Mouse (Mus musculus) c-Kit-positive CD71-positive TER-119-positive erythroid progenitor cells, embryonic 14.5 days (primary cell): ENCODE measurements around the gene Pgm5.
"Not testable (repeated sequence)": the region's sequence is repeated elsewhere in the genome, so short reads cannot be mapped to it uniquely, and the experiment has no call there.

Source experiments
- DNase-seq: peaks from one replicate; pipeline ENCODE4 v3.0.0-alpha.2; 2013; ENCODE audit warnings: low spot score

The Pgm5 gene

DNA sequence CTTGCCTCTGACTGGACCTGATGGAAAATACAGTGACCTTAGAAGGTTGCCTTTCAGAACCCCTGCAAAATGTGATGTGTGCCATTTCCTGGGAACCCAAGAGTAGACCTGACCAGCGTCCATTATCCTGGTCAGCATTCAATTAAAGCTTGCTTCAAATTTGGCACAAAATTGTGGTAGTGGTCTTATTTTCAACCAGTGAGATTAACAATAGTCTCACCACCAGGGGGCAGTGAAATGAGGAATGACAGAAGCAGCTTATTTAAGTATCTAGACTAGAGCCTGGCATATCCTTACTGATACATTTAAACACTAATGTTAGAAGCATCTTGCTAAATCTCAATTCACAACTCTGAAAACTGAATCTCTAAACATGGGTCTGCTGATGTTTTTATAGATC is 156.3 kb downstream of the Pgm5 start:
- peak; percentile 13 for DNase-seq

DNA sequence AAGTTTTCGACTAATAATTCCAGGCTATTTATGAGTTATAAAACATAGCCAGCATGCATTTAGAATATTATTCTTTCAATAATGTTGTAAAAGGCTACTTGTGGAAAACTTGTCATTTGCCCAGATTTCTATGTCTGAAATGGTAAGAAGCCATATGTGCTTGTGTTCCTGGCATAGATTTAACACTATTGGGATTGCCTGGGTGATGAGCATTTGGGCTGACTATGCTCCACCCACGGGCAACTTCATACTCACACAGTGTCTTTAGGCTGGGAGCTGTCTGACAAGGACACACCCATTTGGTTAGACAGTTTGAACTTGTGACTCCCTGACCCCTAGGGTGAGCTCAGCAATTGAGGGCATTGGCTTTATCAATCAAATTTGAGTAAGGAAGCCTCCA is 157.3 kb downstream of the Pgm5 start:
- DNase-seq = no peak

DNA sequence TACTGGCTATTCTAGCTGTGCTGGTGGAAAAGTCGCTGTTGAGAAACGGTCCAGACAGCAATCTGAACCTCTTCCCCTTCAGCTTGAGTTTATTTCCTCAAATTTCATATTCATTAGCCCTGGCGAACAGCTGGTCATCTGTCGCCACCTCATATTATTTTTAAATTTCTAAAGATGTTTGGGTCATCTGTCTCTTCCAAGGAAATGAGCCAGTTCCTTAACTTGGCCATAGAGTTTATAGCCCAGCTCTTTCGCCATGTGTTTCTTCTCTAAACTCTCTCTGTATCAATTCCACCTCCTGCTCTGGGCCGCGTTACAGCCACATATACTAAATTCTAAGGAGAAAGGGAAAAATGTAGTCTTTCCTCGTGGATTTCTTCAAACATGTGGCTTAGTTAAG is 158.0 kb downstream of the Pgm5 start:
- DNase-seq = no peak

DNA sequence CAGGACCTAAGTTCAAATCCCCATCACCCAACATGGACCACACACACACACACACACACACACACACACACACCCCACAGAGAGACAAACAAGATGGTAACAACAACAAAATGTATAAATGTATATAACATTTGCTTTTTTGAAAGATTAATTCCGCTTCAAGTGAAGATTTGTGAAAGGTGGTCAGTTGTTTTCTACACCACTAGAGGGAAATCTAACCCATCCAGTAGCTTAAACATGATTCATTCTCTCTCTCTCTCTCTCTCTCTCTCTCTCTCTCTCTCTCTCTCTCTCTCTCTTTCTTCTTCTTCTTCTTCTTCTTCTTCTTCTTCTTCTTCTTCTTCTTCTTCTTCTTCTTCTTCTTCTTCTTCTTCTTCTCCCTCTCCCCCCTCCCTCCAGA is 158.5 kb downstream of the Pgm5 start:
- DNase-seq = not testable (repeated sequence)

DNA sequence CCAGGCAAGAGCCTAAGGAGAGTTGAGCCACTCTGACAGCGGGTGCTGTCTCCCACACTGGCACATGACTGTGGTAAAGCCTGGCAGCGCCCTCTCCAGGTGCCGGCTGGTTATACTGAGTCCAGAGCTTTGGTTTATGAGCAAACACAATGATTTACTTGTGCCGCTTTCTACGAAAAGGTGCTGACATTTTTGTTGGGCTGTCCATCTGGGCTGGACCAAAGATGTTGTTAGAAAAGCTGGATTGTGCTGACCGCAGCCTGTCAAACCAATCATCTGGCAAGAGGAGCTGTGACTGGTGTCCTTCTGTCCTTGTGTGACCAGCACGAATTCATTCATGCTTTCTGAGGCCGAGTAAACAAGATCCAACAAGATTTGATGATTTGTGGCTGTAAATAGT is 159.9 kb downstream of the Pgm5 start:
- no peak for DNase-seq

DNA sequence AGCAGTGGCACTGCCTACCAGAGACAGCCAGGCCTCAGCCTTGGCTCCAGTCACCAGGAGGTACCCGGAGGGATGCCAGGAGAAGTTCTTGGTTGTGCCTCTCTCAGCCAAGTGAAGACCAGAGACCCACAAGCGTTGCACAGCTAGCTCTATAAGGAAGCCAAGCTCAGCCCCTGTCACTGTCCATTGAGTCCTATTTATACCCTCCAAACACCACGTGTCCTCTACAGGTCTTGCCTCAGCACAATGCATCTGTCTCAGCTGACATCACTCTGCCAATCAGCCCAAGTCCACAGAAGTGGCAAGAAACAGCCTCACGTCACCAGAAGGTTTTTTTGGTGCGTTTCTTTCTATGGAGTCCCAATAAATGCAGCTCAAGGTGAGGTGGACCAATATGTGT is 161.0 kb downstream of the Pgm5 start:
- no peak for DNase-seq

DNA sequence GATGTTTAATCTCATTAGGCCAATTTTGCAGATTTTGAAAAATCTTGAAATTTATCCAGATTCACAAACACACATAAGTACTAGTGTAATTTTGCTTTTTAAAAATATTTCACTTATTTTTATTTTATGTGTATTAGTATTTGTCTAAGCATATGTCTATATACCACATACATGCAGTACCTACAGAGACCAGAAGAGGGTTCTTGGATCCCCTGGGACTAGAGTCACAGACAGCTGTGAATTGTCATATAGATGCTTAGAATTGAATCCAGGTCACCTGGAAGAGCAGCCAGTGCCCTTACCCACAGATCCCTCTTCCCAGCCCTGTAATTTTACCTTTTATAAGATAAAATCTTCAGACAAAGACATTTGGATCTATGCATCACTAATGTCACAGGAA is 161.7 kb downstream of the Pgm5 start:
- no peak for DNase-seq

DNA sequence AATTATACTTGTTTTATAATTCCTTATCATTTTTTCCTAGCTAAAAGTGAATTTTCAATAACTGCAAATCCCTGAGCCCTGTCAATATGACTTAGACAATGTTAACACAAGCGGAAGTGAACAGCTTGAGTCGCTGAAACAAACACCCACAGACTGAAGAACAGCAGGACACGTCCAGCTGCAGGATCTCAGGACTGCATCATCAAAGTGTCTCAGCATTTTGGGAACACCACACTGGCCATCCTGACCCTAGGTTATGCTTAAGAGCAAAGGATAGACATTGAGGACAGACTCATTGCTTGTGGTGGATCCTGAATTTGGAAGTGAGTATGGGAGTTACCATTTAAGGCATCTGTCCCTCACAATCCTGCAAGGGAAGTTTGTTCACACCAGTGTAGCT is 162.5 kb downstream of the Pgm5 start:
- DNase-seq = no peak

DNA sequence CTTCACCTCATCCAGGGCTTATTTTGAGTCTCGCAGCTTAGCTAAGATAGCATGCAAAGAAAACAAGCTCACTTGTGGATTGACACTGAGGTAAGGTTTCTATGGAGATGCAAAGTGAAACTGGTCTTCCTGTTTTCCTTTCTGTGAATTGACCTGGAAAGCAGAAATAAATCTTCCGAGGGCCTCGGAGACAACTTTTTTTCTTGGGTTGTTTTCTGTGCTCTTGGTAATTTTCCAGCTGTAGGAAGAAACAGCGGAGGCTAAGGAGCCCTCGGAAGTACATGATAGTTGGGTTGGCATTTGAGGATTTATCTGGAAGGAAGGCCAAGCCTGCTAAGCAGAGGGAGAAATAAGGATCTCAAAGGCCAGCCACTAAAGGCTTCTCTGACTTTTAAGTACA is 163.0 kb downstream of the Pgm5 start:
- no peak for DNase-seq

DNA sequence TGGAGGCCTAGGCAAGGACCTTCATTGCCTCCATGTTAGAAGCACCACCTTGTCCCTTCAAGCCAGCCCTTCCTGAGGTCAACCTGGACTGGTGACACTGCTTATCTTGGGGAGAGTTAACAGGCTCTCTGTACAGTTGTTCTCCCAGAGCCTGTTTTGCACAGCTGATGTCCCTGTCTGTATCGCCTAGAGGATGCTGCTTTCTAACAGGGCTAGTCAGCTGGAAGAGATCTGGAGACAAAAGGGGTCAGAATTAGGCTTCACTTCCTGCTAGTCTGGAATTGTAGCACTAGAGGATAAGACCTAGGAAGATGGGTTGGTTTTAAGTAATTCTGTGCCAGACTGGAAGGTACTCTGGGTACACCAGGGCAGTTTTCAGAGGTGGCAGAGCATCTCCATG is 163.7 kb downstream of the Pgm5 start:
- DNase-seq = no peak

DNA sequence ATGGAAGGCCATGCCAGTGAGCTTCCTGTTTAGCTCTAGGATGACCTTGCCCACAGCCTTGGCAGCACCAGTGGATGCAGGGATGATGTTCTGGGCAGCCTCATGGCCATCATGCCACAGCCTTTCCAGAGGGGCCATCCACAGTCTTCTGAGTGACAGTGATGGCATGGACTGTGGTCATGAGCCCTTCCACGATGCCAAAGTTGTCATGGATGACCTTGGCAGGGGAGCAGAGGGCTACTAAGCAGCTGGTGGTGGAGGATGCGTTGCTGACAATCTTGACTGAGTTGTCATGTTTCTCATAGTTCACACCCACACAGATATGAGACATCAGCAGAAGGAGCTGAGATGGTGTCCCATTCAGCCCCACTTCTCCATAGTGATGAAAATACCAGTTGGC is 169.0 kb downstream of the Pgm5 start:
- no peak for DNase-seq

DNA sequence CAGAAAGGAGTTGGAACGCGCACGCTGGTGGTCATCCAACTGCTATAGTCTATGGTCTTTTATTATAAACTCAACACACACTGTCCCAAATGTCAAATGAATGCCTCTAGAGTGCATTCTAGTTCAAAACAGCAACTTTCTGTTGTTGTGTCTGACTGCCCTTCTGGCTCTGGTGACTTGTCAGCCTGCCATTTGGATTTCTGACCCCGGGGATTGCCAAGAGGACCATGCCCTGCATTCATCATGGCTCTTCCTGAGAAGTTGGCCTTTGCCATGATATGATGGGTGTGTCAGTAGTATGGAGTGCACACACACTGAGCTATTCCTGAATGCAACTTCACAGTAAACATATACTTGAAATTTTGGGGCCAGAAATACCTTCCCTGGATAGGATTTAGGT is 172.1 kb downstream of the Pgm5 start:
- no peak for DNase-seq

DNA sequence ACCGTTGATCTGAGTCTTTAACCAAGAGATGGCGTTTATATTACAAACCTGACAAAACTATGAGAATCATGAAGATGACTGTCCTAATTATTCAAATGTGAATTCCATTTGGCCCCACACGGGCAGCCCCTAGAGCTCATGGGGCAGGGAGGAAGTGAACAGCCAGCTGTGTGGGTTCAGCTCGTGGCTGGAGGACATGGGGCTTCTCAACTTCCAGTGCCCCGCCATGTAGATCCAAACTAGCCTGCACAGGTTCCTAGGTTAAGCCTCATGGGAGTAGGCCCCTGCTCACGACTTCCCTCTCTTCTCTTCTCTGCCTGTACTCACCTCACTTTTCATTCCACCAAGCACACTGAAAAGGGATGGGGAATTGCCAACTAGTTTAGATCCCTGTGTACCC is 173.3 kb downstream of the Pgm5 start:
- no peak for DNase-seq

DNA sequence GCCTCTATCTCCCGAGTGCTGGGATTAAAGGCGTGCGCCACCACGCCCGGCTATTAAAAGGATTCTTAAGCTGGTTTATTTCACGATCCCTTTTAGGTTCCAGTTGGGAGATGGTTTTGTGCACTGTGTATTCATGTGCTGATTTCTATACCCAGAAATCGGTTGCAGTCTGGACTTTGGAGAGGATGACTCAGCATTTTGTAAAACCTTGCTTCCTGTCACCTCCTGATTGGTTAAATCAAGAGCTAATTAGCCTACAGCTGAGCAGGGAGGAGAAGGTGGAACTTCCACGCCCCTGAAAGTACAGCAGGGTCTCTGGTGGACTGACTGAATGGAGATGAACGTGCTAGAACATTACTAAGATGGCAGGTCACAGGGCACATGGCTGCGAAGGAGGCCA is 175.2 kb downstream of the Pgm5 start:
- DNase-seq = no peak

DNA sequence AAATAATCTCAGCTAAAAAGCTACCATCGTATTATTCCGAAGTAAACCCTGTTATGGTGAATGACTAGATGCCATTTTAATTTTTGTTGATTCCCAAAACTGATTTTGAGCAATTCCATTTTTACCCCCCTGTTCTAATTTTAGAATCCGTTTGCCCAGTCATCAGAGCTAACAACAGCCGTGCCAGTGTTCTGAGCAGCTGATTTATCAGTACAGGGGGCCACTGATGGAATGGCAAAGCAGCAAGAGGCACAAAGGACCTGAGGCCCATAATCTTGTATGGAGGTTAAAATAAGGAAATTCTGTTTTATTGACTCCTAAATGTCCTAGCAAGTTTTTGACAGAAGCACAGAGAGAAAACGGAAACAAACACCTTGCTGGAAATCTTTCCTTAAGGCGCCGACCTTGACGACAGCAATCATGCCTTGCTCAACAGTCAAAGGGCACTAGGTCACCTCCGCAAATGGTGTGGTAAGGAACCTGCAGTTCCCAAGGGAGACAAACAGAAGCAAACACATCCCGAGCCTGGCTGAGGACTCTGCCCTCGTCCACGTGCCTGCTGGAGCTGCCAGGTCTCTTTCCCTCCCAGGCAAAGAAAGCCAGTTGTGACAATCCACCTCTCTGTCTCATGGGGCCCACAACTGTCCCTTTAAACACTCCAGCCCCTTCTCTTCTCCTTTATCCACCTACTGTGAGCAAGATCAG is 178.5 kb downstream of the Pgm5 start:
- DNase-seq = no peak

DNA sequence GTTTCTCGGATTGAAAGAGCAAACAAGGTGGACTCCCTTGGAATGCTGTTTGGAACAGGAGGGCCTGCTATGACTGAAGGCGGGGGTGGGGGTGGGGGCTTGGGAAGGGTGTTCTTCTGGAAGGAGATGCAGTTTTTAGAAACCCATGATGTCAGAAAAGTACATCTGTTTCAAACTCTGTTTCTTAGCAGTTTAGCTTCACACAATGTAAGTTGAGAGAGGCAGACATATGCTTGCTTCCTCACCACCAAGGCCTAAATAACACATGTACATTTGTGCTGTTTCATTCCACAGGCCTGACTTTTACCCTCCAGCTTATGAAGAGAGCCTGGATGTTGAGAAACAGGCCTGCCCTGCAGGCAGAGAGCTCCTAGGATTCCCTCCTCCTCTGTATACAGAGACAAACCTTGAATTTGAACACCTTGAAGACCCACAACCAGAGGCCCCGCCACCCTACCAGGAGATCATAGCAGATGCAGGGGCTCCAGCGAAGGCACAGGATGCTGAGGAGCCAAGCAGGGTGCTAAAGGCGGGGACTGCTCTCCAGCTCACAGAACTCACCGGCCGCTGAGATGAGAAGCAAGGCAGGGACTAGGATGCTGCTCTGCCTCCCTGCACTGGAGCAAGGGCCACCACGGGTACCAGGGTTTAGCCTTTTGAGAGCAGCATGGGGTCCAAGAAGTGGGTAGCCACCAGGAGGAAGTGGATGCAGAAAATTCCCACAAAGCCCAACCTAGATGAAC is 184.2 kb downstream of the Pgm5 start:
- no peak for DNase-seq

DNA sequence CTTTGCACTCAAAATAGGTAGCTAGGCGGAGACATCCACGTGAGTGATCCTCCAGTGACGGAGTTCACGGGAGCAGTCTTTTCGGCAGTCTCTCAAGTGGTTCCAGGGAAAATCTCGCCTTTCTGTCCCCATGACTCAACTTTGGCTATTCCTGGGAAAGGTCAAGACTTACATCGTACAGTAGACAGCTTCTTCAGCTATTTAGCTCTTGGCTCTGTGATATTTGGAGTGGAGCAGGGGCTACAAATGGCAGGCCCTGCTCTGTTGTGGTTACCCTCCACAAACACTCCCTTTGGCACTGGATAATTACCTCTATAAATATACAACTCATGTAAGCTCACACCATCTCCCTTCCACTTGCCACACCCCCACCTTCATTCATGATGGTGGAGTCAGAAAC is 185.2 kb downstream of the Pgm5 start:
- no peak for DNase-seq

DNA sequence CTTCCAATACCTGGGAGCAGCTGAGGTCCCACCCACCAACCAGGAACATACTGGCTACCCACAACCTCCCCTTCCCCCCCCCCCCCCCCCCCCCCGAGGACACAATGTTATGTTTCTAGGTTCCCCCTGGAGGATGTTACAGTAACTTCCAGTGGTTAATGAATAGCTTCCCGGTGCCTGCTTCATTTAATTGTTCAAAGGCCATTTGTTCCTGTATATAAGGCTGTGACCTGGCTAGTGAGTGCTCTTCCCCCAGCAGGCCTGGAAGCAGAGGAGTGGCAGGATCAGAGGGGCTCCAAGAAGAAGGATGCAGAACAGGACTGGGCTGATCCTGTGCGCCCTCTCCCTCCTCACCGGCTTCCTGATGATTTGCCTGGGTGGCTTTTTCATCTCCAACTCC is 187.9 kb downstream of the Pgm5 start, which contains the start of gene Tmem252:
Gene Tmem252, plus strand, starts transcription at position 247 of the 400 bp plus-strand sequence.
- no peak for DNase-seq

DNA sequence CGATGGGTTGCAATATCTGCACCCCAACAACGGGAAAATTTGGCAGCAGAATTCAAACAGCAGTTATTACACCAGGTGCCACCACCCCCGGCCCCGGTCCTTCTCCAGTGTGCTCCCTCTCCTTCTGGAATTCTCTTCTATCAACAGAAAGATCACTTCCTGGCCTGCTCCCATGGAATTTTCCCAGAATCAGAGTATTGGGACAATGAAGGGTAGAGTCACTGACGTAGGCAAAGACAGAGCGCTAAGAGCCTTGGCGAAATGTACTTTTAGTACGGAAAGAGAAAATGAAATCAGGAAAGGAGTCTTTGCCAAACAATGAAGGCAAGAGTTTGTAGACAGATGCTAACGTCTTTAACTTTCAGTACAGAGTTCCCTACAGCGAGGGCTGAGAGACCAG is 188.3 kb downstream of the Pgm5 start:
- no peak for DNase-seq

DNA sequence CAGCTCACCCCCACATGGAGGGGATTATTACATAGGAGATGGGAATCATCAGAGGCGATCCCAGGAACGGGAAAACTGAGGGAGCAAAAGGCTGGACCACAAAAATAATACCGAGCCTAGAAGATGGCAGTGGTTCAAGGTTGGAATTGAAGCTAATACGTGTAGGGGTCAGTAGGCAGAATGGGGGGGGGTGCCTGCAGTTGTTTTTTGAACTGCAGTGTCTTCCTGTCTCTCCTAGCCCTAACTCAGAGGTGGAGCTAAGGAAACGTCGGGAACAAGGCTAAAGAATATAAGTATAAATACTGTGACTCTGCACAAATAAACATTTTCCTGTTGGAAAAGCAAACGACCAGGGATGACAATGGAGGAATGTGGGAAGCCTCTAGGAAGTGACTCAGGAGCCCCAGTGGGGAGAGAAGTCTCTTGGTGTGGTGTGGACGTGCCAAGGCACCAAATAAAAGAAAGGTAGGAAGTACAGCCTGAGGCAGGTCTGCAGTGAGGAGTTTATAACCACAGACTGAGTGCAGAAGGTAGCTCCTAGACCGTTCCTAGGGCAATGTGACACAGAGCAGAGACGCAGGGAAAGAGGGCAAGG is 189.2 kb downstream of the Pgm5 start:
- DNase-seq = no peak

DNA sequence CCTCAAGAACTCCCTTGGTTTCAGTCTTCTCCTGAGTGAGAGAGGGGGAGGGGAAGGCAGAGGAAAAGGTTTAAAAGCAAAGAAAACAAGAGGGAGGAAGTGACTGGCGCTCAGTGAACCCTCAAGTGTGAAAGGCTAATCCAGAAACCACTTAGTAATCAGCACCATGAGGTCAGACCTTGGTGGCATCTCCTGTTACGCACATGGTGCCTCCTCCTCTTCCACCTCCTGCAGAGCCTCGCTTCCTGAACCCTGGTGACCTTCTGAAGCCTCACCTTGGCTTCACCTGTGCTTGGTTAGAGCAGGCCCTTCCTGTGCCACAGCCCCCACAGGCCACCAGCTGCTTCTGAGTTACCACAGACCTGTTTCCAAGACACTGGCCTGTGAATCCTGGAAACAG is 190.1 kb downstream of the Pgm5 start:
- DNase-seq = no peak

DNA sequence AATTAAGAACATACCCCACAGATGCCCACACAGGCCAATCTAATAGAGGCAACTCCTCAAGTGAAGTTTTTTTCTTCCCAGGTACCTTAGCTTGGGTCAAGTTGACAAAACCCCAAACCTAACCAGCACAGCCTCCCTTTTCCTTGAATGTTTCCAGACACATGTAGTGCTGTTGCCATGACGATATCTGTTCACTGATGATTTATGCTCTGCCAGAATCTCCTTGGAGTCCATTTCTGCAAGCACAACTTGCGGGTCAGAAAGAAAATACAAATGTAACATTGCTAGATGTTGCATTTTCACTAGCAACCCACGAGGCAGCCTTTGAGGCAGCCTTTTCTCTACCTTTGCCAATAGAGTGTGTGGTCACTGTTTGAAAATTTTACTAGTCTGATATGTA is 194.1 kb downstream of the Pgm5 start:
- DNase-seq = no peak

DNA sequence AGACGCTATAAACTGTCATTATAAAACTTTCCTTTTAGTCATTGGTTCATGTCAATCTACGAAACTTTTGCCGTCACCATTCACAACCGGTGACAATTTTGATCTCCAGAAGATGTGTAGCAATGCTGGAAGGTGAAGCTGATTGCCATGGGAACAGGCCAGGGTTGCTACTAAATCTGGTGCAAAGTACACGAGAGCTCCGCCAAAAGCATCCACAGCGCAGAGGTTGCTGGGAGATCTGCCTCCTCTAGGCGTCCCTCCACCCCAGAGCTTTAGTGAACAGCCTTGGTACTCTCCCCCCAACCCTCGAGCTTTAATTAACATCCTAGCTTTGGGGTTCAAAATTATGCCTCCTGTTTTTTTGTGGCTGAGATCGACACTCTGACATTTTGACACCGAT is 195.9 kb downstream of the Pgm5 start:
- no peak for DNase-seq

DNA sequence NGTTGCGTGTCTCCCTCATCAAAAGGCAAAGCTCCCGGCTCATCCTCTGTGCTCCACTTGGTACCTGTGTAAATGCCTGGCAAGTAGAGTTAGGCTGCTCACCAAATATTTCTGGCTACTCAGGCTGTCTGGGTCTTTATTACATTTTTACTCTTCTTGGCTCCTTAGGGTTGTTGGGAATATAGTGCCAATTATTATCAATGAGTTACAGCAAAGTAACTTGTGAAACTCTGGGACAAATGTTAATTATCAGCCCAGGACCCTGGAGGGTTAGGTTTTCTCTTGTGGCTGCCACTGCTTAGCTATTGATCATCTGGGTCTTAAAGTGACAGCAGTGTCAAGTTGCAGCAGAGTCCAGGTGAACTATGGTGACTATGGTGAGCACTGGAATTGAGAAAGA is 199.3 kb downstream of the Pgm5 start:
- no peak for DNase-seq
